Mouse (Mus musculus) neural tube, postnatal 0 days (tissue): ENCODE measurements around the gene Enpp7. TPM values are rescaled to one million over a fixed set of nuclear protein-coding genes. Genes with fewer than 3 reads are reported as not detected.

Source experiments
- polyA plus RNA-seq: library from polyadenylated mRNA; unstranded; fragments of >200 nt; fragmentation: Nextera tagmentation; extraction: Ambion mirVana; gene quantifications from 2 replicates; pipeline ENCODE4 v1.2.1, GENCODE M21; 2015

Enpp7 gene
- not detected in 2 replicates for polyA plus RNA-seq

DNA sequence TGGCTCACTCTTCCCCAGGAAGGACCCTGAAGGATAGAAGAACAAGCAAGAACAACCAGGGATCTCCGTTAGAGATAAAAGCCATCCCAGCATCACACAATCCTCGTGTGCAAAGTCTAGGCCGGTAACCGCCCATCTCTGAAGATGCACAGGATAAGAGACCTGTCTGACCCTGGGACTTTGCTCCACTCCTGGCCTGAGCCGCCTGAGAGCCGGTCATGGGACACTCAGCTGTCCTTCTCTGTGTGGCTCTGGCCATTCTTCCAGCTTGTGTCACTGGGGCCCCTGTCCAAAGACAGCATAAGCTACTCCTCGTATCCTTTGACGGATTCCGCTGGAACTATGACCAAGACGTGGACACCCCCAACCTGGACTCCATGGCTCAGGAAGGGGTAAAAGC, at the start of gene Enpp7:
Enpp7 (plus strand) TSS at position 190 of the 400 bp plus-strand sequence.

DNA sequence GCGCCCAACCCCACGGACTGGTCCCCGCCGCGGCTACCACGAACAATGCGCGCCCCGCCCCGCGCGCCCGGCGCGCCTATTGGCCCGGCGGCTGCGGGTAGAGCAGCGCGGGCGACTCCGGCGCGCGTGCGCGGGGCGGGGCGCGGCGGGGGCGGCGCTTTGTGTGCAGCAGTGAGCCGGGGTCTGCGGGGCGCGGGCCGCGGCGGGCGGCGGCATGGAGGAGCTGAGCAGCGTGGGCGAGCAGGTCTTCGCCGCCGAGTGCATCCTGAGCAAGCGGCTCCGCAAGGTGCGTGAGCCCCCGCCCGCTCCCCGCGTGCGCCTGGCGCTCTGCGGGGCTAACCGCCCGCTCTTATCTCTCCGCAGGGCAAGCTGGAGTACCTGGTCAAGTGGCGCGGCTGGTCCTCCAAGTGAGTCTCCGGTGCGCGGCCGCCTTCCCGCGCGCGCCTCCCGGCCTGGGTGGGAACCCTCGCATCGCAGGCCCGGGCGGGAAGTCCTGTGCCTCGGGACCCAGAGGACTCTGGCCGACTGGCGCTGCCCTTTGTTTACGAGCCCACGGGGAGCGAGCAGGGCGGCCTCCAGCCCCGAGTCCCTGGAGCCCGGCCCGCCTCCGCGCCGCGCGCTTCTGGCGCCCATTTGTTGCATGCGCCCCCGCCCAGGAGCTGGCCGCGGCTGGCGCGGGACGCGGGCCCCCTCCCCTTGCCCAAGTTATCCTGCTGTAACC, 35.1 kb downstream of the Enpp7 start, which contains the start of gene Cbx2:
Cbx2 (plus strand) TSS at position 68 of the 721 bp plus-strand sequence.

DNA sequence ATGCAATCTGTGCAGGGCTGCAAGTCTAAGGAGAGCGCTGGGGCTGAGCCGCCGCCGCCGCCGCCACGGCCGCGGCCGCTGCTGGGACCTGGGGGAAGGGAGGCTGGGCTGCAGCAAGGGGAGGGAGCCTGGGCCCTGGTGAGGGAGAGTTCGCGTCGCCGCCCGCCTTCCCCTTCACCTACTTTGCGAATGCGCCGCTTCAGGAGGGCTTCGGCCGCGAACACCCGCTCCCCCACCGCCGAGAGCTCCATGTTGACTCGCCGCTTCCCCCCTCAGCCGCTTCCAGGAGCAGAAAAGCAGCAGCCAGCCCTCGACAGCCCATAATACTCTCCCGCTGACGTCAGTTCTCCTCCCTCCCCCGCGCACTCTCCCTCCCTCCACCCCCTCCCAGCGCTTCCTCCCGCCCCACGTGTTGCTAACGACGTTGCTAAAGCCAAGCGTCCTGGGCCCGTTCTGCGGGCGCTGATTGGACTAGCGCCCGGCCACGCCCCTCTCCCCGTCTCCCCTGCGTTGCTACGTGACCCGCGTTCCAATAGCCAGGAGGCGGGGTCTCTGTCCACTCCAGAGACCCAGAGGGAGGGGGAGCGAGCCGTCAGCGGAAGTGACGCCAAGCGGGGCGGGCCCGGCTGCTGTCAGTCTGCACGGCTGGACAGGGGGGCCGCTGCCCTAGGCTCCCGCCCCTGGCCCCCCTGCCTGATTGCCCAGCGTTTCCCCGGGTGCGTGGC, 52.8 kb downstream of the Enpp7 start, which contains the start of gene Cbx8:
Cbx8 (minus strand) TSS at position 370 of the 725 bp plus-strand sequence.

Other genes starting within 250 kb of the Enpp7 start
- 113 and 114 TPM in 2 replicates for gene Rbfox3, start 76.6 kb upstream of the Enpp7 start, polyA plus RNA-seq
- 4.2 TPM in 2 replicates for gene Cbx2, start 34.8 kb downstream of the Enpp7 start, polyA plus RNA-seq
- gene Cbx8, start 52.8 kb downstream of the Enpp7 start, polyA plus RNA-seq: 6.8 and 7.6 TPM in 2 replicates
- gene Cbx4, start 98.0 kb downstream of the Enpp7 start, polyA plus RNA-seq: 21.9 TPM in 2 replicates
- 32.0 and 38.5 TPM in 2 replicates for gene Tbc1d16, start 240.3 kb downstream of the Enpp7 start, polyA plus RNA-seq
- 7.6 and 8.6 TPM in 2 replicates for gene Ccdc40, start 240.4 kb downstream of the Enpp7 start, polyA plus RNA-seq